Mouse (Mus musculus): ENCODE results near the gene Snrpc. TPM values are rescaled to one million over a fixed set of nuclear protein-coding genes. Genes with fewer than 3 reads are reported as not detected.

Snrpc gene
- total RNA-seq, 2 experiments from 2014 or later, result 50.7 to 54.5 TPM

GRCm38 (mm10) chr17:27814606-27815005, 23.3 kb upstream of the Snrpc start:
- intact Hi-C loops (cut with DNase I), result no loop called here

DNA sequence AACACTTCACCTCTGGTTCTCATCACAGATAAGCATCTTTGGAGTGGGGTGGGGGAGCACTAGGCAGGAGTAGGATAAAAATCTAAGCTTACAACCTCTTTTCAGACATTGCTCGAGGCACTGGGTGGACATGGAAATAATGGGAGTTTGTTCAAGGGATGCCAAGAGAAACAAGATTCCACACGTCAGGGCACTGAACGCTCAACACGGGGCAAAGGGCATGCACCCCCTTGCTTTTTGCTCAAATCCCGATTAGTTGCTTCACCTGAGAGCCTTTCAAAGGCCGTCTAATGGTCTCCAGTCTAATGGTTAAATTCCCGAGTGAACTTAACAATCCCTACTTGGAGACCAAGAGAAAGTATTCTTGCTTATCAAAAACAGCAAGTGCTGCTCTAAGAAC, 18.9 kb upstream of the Snrpc start:
- intact Hi-C loops (cut with DNase I), result no loop called here
- no peak for DNase-seq (ENCODE audit: low spot score in 2 of 2)

More at GRCm38 (mm10) chr17:27814606-27815005, 23.3 kb upstream of the Snrpc start:
- DNase-seq (ENCODE audit: low spot score in 2 of 2), result no peak

- intact Hi-C loops (cut with DNase I), result no loop called here
- DNase-seq (ENCODE audit: low spot score in 2 of 2), result peak; percentile 29 to 34
These were observed 18.4 kb upstream of the Snrpc start for GRCm38 (mm10) chr17:27819521-27819970.

- intact Hi-C loops (cut with DNase I), result loop anchor here (1.0 to 2.0 kb wide), 2 partner anchors 19 to 53 kb away; no protein-coding TSS in a partner anchor
- DNase-seq (ENCODE audit: low spot score in 2 of 2), result peak in 1 of 2 experiments; percentile 44
These were observed 17.9 kb upstream of the Snrpc start for GRCm38 (mm10) chr17:27819971-27820567.

GRCm38 (mm10) chr17:27820568-27821406, 17.2 kb upstream of the Snrpc start, which contains the start of gene D17Wsu92e:
Gene D17Wsu92e (minus strand): TSS chr17:27820648.
- DNase-seq (ENCODE audit: low spot score in 2 of 2), result peak; percentile 96 to 98
- intact Hi-C loops (cut with DNase I), result loop anchor here (1.0 to 2.0 kb wide), 2 partner anchors 19 to 54 kb away; no protein-coding TSS in a partner anchor

- intact Hi-C loops (cut with DNase I), result loop anchor here (2.0 kb wide), 1 partner anchor 55 kb away; no protein-coding TSS in a partner anchor
- peak in 1 of 2 experiments; percentile 10 for DNase-seq (ENCODE audit: low spot score in 2 of 2)
These were observed 16.3 kb upstream of the Snrpc start for GRCm38 (mm10) chr17:27821407-27822338.

- intact Hi-C loops (cut with DNase I), result no loop called here
- no peak for DNase-seq (ENCODE audit: low spot score in 2 of 2)
These were observed 14.6 kb upstream of the Snrpc start for GRCm38 (mm10) chr17:27823142-27823905.

- intact Hi-C loops (cut with DNase I), result no loop called here
- DNase-seq (ENCODE audit: low spot score in 2 of 2), result no peak
These were observed 13.0 kb upstream of the Snrpc start for GRCm38 (mm10) chr17:27824941-27825340.

- no peak for DNase-seq (ENCODE audit: low spot score in 2 of 2)
- intact Hi-C loops (cut with DNase I), result no loop called here
These were observed 12.4 kb upstream of the Snrpc start for GRCm38 (mm10) chr17:27825539-27825938.

DNA sequence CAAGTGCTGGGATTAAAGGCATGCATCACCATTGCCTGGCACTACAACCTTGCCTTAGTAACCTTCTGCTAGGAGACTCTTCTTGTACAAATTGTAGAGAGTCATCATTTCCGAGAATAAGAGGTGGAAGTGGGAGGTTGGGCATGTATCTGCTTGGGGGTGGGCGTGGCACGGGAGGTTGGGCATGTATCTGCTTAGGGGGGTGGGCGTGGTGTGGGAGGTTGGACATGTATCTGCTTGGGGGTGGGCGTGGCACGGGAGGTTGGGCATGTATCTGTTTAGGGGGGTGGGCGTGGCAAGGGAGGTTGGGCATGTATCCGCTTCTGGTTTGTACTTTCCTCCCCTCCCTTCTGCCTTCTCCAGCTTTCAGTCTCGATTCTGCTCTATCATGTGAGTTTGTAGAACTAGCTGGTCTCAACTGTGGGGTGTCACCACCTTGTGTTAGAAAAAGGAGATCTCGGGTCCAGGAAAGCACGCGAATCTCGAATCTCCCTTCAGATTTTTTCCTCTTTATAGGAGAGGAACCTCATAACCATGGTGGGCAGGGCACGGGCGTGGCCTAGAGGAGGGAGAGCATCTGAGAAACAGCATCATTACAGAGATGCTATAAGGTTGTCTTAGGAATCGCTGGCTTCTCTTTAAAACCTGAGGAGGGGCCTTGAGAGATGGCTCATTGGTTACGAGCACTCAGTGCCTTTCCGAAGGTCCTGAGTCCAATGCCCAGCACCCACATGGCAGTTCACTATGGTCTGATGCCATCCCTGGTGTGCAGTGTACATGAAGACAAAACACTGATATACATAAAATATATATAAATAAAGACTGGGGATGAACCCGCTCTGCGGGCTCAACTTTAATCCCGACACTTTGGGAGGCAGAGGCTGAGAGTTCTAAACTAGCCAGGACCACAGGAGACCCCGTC, 11.7 kb upstream of the Snrpc start:
- intact Hi-C loops (cut with DNase I), result no loop called here
- peak; percentile 7 to 34 for DNase-seq (ENCODE audit: low spot score in 2 of 2)

- intact Hi-C loops (cut with DNase I), result no loop called here
- DNase-seq (ENCODE audit: low spot score in 2 of 2), result no peak
These were observed 11.0 kb upstream of the Snrpc start for GRCm38 (mm10) chr17:27826908-27827383.

- intact Hi-C loops (cut with DNase I), result no loop called here
- DNase-seq (ENCODE audit: low spot score in 2 of 2), result no peak
These were observed 10.4 kb upstream of the Snrpc start for GRCm38 (mm10) chr17:27827511-27827910.

DNA sequence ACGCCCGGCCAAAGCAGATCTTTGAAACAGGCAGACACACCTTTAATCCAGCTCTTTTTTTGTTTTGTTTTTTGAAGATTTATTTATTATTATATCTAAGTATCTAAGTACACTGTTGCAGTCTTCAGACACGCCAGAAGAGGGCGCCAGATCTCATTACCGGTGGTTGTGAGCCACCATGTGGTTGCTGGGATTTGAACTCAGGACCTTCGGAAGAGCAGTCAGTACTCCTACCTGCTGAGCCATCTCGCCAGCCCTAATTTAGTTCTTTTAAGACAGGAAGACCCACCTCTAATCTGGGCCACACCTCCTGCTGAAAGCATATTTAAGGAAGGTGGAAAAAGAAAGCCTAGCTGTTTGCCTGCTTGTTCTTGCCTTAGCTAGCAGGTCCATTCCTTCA, 7.5 kb upstream of the Snrpc start:
- intact Hi-C loops (cut with DNase I), result no loop called here
- DNase-seq (ENCODE audit: low spot score in 2 of 2), result no peak

- DNase-seq (ENCODE audit: low spot score in 2 of 2), result peak; percentile 95 to 99
- intact Hi-C loops (cut with DNase I), result loop anchor here (1.0 to 2.0 kb wide), 2 partner anchors 19 to 67 kb away; partner anchors contain the start of gene D17Wsu92e
These were observed 1.7 kb downstream of the Snrpc start for GRCm38 (mm10) chr17:27839469-27840252.

DNA sequence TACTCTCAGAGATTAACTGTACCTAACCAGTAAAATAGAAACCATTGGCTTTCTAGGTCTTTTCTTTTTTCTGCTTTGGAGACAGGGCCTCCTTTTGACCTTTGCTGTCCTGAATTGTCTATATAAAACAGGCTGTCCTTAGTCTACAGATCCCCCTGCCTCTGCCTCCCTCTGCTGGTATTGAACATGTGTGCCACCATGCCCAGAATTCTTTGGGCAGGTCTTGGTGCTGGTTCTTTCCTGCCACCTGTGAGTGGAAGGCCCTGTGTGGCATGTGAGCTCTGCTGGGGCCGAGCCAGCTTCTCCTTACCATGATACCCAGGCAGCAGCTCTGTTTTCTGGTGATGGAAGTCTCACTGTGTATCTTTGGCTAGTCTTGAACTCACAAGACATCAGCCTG, 10.4 kb downstream of the Snrpc start:
- no peak for DNase-seq (ENCODE audit: low spot score in 2 of 2)
- intact Hi-C loops (cut with DNase I), result no loop called here

- intact Hi-C loops (cut with DNase I), result no loop called here
These were observed 13.1 kb downstream of the Snrpc start for GRCm38 (mm10) chr17:27851076-27851475.

DNA sequence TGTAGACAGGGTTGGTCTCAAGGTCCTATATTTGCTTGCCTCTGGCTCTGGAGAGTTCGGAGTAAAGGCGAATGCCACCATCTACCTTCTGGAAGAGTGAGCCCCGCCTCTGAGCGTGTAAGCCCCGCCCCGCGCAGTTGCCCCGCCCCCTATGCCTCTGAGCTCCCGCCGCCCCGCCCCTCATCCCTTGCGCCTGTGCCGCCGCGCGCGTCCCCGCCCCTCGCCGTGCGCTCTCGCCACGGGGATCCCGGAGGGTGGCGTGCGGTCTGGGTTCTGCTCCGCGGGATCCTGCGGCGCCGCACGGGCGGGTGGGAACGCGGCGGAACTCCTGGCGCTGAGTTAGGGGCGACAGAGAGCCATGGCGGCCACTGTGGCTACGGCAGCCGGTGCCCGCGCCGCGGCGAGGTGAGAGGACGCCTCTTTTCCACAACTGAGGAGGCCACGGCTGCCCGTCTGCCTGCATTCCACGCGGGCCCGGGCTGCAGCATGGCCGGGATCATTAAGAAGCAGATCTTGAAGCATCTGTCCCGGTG, 18.4 kb downstream of the Snrpc start, which contains the start of gene Uhrf1bp1:
Gene Uhrf1bp1 (plus strand): TSS at position 177 of the 533 bp plus-strand sequence.
- intact Hi-C loops (cut with DNase I), result no loop called here
- DNase-seq (ENCODE audit: low spot score in 2 of 2), result peak; percentile 78 to 81

More at GRCm38 (mm10) chr17:27851076-27851475, 13.1 kb downstream of the Snrpc start:
- peak in 1 of 2 experiments; percentile 21 for DNase-seq (ENCODE audit: low spot score in 2 of 2)
